Mouse (Mus musculus) left cerebral cortex, postnatal 14 days (tissue): ENCODE measurements around the gene Timm29. TPM values are rescaled to one million over a fixed set of nuclear protein-coding genes. Genes with fewer than 3 reads are reported as not detected.
A peak's percentile ranks its signal among the peaks of the same experiment; 100 is the strongest.
"Not testable (repeated sequence)": the region's sequence is repeated elsewhere in the genome, so short reads cannot be mapped to it uniquely, and the experiment has no call there.

Experiments used
- DNase-seq, 2 experiments: peaks; one replicate each; pipeline ENCODE4 v3.0.0; 2021 to 2022; ENCODE audit warnings: low spot score in 2 of 2, mixed read lengths in 1 of 2
- intact Hi-C: fragments of 180-260 bp; cut with DNase I; formaldehyde crosslinking; loops from one replicate; pipeline ENCODE4 v1.15.1; 2025
- total RNA-seq, 2 experiments: library from RNA; stranded (reverse); gene quantifications; 2 replicates each; pipeline ENCODE4 v1.2.3; 2021

Timm29 gene
- total RNA-seq, 2 experiments from 2014 or later, result 43.9 to 46.0 TPM

DNA sequence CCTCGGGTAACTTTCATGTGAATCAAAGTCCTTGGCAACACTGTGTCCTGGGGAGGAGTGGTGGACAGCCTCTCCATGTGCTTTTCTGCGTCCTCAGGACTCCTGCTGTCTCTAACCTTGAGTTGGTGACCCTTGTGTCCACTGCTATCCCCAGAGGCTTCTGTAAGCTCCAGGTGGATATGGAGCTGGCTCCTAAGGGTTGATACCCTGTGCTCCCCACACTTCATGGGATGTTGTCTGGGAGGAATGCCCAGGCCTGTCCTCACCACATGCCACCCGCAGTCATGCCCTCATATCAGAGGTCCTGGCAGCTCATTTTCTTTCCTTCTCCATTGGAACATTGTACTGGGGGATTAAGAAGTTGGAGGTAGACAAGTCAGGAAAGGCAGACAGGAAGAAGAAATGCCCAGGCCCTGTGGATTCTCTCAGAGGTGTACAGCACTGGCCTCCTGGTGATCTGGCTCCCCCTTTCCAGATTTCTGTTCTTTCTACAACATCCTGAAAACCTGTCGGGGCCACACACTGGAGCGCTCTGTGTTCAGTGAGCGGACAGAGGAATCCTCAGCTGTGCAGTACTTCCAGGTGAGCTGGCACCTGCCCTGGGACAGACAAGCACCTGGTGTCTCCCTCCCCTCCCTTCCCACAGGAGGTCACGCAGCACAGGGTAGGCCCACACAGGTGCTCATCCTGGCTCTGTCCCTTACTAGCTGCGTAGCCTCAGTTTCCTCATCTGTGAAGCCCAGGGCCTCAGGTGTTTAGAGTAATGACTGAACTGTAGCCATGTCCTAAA lies 18.3 kb upstream of the Timm29 start:
- intact Hi-C loops, result no loop called here
- DNase-seq, result no peak

GRCm38 (mm10) chr9:21575253-21575652 lies 17.3 kb upstream of the Timm29 start:
- intact Hi-C loops, result no loop called here
- no peak for DNase-seq

DNA sequence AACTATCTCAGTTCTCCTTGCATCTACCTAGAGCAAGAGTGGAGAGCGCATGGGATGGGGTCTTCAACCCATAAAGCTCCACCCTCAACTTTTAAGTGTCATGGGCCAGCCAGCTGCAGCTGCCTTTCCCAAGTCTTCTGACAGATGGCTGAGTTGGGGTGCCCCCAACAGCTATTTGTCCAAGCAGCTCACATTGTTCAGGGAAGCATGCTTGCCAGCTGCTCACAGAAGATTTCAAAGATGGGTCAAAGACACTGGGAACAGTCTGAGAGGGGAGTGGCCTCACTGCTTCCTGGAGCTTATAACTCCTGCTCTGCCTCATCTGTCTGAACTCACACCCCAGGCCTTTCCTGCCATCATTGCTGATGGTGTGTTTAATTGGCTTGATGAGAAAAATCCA lies 16.2 kb upstream of the Timm29 start:
- intact Hi-C loops, result no loop called here
- DNase-seq, result no peak

GRCm38 (mm10) chr9:21578226-21578625 lies 14.3 kb upstream of the Timm29 start:
- no peak for DNase-seq
- intact Hi-C loops, result no loop called here

- no peak for DNase-seq
- intact Hi-C loops, result no loop called here
Measured at GRCm38 (mm10) chr9:21585401-21585800, 7.1 kb upstream of the Timm29 start.

- intact Hi-C loops, result no loop called here
- DNase-seq, result peak in 1 of 2 experiments; percentile 63
Measured at GRCm38 (mm10) chr9:21587678-21588349, 4.7 kb upstream of the Timm29 start.

GRCm38 (mm10) chr9:21588350-21588749 lies 4.2 kb upstream of the Timm29 start:
- no peak for DNase-seq
- intact Hi-C loops, result no loop called here

- no peak for DNase-seq
- intact Hi-C loops, result no loop called here
Measured at GRCm38 (mm10) chr9:21589538-21589937, 3.0 kb upstream of the Timm29 start.

- intact Hi-C loops, result no loop called here
Measured at GRCm38 (mm10) chr9:21591127-21591830, 1.2 kb upstream of the Timm29 start.

DNA sequence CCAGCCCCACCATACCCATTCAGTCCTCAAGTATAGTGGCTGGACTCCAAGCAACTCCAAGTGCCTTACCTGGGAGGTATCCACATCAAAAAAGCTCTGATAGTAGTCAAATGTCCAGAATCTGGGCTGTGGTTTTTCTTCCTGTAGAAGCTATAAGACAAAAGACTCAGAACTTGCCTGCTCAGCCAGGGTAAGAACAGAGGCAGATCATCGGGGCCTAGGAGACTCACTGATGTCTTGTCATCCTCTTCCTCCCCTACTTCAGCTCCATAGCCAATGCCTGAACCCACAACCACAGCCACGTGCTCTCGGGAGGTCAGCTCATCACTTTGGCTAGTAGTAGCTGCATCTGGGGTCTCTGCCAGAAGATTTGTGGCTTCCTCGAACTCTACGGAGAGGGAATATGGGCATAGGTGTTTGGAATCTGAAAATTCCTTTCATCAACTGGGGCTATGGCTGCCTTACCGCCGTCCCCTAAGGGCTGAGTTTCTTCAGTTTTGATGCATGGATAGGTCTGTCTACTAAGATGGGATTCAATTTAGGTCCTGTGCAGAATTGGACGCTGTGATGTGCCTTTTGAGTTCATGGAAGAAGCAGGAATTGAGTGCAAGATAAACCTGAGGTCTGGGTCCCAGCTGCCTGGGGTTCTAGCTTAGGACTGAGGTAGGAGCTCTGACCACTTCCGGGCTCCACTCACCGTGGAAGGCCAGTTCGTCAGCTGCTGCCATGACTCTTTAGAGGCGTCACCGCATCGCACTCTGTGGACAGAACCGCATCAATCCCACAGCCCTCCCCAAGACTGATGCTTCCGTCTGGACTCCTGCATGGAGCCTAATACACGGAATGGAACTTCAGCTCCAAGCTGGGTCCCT lies 455 bp upstream of the Timm29 start:
- no peak for DNase-seq
- intact Hi-C loops, result loop anchor here (2.0 kb wide), 1 partner anchor 45 kb away; the partner anchor contains the start of gene Carm1

More at GRCm38 (mm10) chr9:21591127-21591830, 1.2 kb upstream of the Timm29 start:
- DNase-seq, result no peak

GRCm38 (mm10) chr9:21593122-21593721 lies 700 bp downstream of the Timm29 start:
- intact Hi-C loops, result loop anchor here (2.0 kb wide), 1 partner anchor 46 kb away; the partner anchor contains the start of gene Carm1
- peak; percentile 69 to 76 for DNase-seq

GRCm38 (mm10) chr9:21594350-21594749 lies 1.8 kb downstream of the Timm29 start:
- peak; percentile 52 to 76 for DNase-seq
- intact Hi-C loops, result not testable (repeated sequence)

DNA sequence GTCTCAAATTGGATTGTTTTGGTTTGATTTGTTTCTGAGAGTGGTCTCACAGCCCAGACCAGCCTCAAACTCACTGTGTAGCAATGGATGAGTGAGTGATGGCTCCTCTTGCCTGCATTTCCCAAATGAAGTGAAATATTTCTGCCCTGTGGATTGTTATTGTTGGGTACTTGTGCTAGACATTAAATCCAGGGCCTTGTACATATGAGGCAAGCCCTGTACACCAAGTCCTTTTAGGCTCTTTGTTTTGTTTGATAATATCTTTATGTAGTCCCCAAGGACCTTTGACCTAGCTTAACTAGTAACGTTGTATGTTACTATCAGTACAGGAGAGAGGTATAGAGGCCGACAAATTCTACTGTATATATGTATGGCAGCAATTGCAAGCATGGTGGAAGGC lies 2.3 kb downstream of the Timm29 start:
- intact Hi-C loops, result no loop called here
- no peak for DNase-seq

DNA sequence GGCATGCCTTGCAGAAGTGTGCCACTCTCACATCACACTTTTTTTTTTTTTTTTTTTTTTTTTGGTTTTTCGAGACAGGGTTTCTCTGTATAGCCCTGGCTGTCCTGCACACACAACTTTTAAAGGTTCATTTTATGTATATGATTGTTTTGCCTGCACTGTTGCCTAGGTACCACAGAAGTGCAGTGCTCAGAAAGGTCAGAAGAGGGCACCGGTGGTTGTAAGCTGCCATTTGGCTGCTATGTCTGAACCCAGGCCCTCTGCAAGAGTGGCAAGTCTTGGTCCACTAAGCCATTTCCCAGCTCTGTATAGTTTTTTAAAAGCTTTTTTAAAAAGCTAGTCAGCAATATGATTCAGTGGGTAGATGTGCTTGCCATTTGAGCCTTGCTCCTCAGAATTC lies 5.7 kb downstream of the Timm29 start:
- DNase-seq, result no peak
- intact Hi-C loops, result no loop called here

DNA sequence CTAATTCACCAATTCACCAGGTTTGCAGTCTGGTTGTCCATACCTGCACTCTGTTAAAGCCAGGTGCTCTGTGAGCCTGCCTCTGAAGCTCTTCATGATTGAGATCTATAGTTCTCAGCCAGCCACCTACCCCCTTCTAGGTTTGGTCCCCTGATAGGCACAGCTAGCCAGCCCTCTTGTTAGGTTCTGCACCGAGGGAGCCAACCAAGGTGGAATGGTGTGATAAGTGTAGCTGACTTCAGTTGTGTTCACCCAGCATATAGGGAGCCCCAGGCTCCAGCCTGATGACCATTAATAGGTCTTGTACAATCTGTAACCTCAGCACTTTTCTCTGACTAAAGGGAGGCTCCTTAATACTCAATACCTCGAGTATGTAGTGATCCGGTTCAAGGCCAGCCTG lies 7.7 kb downstream of the Timm29 start:
- DNase-seq, result no peak
- intact Hi-C loops, result loop anchor here (10.0 kb wide), 1 partner anchor 275 kb away; no protein-coding TSS in a partner anchor

GRCm38 (mm10) chr9:21601073-21601472 lies 8.6 kb downstream of the Timm29 start:
- DNase-seq, result no peak
- intact Hi-C loops, result loop anchor here (10.0 kb wide), 1 partner anchor 274 kb away; no protein-coding TSS in a partner anchor

DNA sequence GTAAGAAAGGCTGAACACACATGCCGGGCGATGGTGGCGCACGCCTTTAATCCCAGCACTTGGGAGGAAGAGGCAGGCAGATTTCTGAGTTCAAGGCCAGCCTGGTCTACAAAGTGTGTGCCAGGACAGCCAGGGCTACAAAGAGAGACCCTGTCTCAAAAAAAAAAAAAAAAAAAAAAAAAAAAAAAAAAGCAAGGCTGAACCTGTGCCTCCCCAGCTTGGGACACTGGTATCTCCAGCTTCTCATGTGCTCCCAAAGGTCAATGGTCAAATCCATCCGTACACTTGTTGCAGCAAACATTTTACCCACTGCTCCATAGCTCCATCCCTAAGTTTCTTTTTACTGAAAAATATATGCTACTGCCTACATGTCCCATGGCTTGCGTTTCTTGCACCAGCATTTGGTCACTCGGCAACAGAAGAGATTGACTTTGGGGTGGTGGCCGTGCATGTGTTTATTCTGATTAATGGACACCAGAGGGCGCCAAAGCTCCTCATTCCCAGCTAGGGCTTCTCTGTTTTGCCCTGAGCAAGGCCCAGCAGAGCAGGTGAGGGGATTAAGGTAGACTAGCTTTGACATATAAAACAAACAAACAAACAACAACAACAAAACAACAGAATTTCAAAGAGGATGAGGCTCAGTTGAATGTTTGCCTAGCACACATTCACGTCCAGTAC lies 9.3 kb downstream of the Timm29 start:
- intact Hi-C loops, result loop anchor here (10.0 kb wide), 1 partner anchor 273 kb away; no protein-coding TSS in a partner anchor
- peak; percentile 59 to 77 for DNase-seq

- intact Hi-C loops, result loop anchor here (10.0 kb wide), 1 partner anchor 271 kb away; no protein-coding TSS in a partner anchor
- DNase-seq, result no peak
Measured at GRCm38 (mm10) chr9:21604119-21604518, 11.6 kb downstream of the Timm29 start.
